Mouse (Mus musculus): ENCODE data around the gene Ank3. TPM values are rescaled to one million over a fixed set of nuclear protein-coding genes. Genes with fewer than 3 reads are reported as not detected.
A peak's percentile ranks its signal among the peaks of the same experiment; 100 is the strongest.
"Not testable (repeated sequence)": the region's sequence is repeated elsewhere in the genome, so short reads cannot be mapped to it uniquely, and the experiment has no call there.

Gene Ank3
- total RNA-seq (2021), result 10 to 100 TPM; 77.7 to 83.4 TPM

DNA sequence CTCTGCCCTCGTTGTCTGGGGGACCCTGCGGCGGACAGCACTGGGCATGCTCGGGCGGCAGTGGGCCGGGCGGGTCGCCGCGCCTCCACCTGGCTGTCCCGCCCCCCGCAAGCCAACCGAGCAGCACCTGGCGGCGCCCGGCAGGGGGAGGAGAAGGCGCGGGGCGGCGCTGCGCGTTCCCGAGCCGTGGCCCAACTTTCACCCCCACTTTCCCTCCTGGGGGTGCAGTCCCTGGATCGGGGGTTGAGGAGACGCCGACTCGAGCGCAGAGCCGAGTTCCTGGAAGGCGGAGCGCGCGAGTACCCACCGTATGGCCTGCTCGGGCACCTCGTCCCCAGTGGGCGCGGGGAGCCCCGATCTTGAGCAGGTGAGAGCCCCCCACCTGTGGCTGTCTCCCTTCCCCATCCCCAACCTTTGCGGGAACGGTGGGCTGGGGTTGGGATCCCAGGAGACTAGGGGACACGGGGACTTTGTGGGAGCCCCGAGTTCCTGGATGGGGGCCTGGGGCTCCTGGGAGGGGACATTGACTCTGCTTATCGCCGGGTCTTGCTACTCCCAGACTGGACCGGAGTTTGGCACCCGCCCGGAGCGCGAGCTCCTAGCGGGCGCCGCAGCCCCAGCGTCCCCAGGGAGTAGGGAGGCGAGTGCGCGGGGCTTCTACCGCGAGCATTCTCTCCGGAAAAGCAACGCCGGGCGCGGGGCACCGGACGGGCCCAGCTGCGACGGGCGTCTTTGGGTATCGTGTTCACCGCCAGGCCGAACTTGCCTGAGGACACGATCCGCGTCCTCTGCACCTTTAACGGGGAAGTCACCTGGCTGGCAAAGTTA lies at the start of gene Ank3:
Gene Ank3 (plus strand): TSS at position 11 of the 828 bp plus-strand sequence.
- DNase-seq, result peak; percentile 13 to 20
- intact Hi-C loops (cut with DNase I), result no loop called here

DNA sequence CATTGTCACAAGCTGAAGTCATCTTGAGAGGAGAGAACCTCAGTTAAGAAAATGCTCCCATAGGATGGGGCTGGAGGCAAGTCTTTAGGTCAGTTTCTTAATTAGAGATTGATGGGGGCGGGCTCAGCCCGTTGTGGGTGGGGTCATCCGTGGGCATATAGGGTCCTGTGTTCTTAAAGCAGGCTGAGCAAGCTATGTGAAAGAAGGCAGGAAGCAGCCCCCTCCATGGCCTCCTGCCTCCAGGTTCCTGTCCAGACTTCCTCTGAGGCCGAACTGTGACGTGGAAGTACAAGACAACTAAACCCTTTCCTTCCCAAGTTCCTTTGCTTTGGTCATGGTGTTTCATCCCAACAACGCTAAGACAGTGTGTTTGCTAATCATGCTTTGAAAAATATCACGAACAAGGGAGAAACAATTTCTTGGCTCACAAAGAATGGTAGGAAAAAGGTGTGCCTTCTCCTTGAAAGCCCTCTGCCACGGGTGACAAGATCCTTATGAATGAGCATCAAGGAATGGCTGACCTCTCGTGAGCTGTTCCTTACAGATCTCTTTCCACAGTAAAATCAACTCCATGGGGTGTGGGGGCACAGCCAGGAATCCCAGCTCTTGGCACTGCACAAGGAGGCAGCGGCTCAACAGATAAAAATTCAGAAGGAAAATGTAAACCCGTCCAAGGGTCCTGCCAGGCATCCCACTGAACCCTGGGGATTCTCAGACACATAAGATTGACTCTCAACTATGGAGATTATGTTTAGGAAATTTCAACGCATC lies 47.3 kb upstream of the Ank3 start:
- no peak for DNase-seq
- intact Hi-C loops (cut with DNase I), result no loop called here

DNA sequence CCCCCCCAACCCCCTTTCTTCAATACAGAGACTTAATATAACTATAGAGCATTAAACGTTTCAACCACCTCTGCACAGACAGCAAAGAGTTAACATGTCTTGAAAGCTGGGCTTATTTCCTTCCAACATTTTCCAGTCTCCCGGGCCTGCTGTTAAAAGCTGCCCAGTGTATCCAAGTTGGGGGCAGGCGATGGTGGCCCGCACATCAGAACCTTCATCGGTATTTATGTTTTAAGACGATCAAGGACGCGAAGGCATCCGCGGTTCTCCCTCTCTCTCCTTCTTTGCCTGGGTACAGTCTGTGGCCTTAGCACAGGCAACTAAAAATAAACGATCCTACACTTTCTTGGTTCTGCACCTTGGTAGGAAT lies 46.7 kb upstream of the Ank3 start:
- DNase-seq, result no peak

DNA sequence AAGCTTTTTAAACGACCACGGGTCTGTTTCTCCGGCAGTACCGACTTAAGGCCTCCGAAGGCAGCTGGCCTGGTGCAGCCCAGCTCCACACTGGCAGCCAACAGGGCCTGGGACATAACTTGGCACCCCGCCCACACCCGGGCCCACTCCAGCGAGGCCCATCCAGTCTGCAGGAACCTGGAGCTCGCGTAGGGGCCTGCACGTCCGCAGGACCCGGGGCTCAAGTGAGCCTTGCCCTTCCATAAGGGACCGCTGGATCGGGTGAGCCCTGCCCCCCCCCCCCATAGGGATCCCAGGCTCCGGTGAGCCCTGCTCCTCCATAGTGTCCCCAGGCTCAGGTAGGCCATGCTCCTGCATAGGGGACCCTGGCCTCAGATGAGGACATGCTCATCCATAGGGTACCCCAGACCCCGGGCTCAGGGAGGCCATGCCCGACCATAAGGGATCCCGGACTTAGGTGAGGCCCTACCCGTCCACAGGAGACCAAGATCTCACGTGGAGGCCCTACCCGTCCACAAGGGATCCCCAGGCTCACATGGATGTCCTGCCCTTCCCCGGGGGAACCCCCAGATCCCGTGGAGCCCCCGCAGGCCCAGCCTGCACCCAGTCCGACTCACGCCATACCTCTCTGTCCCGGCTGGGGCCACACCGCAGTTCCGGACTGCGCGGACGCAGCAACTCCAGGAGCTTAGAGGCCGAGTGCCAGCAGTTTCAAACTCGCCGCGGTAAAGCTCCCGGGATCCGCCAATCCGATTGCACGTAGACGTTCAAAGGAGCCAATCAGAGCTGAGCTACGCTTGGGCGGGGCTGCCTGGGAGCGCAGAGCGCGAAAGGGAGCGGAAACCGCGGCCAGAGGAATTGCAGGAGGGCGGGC lies 46.1 kb upstream of the Ank3 start, which contains the start of gene Cdk1:
Gene Cdk1 (minus strand): TSS at position 727 of the 874 bp plus-strand sequence.
- DNase-seq, result peak; percentile 96 to 98
- intact Hi-C loops (cut with DNase I), result no loop called here

More for the DNA sequence above, 46.7 kb upstream of the Ank3 start:
- intact Hi-C loops (cut with DNase I), result no loop called here

DNA sequence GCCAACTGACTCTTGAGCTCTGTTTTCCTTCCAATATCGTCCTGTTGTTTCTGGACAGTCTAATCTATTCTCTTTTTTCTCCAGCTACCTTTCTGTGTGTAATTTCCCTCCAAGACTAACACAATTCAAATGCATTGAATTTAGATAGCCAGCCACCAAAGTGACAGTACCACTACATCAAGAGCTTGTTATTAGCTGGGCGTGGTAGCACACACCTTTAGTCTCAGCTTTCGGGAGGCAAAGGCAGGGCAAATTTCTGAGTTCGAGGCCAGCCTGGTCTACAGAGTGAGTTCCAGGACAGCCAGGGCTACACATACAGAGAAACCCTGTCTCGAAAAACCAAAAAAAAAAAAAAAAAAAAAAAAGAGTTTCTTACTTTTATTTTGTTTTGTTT lies 45.5 kb upstream of the Ank3 start:
- DNase-seq; intact Hi-C loops (cut with DNase I): not testable (repeated sequence)

DNA sequence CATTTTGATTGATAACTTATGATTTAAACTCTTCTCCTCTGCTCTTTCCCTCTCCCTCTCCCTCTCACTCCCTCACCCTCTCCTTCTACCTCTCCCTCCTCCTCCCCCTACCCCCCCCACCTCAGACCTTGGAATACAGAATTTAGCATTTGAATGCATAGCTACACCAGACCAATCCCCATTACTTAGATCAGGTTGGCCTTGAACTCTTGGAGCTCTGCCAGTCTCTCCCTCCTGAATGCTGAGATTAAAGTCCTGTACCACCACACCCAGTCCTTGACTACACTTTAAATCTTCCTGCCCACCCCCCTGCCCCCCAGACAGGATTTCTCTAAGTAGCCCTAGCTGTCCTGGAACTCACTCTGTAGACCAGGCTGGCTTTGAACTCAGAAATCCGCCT lies 38.9 kb upstream of the Ank3 start:
- DNase-seq, result no peak
- intact Hi-C loops (cut with DNase I), result no loop called here

DNA sequence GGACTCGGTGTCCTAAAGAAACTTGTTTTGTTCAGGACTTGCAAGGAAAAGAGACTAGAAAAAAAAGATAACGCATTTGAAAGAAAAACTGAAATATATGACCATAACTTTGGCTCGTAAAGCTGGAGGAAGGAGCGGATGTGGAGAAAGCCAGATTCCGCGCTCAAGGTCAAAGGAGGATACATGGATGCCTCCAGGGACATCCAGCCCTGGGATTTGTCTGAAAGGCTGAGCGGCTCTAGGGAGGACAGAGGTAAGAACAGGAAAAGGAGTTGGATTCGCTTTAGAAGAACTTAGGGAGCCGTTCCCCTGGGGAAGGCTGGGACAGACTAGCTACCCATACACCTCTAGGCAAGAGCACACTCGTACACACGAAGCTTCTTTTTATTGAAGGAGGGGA lies 32.4 kb upstream of the Ank3 start:
- DNase-seq, result no peak
- intact Hi-C loops (cut with DNase I), result loop anchor here (5.0 kb wide), 1 partner anchor 286 kb away; no protein-coding TSS in a partner anchor

DNA sequence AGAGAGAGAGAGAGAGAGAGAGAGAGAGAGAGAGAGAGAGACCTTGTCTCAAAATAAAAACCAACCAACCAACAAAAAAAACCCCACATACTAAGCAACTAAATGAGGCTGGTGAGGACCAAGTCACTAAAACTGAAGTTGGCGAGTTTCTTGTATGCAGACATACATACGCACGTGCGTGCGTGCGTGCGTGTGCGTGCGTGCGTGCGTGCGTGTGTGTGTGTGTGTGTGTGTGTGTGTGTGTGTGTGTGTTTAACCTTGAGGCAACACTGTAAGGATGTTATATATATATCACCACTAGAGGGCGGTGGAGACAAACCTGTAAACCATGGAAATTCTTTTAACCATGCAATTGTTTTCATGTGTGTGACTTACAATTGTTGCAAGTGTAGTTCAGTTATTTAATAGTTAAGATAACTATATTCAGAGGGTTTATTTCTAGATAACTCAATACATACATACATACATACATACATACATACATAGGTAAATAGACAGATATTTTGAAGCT lies 31.6 kb upstream of the Ank3 start:
- no peak for DNase-seq
- intact Hi-C loops (cut with DNase I), result loop anchor here (5.0 kb wide), 1 partner anchor 285 kb away; no protein-coding TSS in a partner anchor

DNA sequence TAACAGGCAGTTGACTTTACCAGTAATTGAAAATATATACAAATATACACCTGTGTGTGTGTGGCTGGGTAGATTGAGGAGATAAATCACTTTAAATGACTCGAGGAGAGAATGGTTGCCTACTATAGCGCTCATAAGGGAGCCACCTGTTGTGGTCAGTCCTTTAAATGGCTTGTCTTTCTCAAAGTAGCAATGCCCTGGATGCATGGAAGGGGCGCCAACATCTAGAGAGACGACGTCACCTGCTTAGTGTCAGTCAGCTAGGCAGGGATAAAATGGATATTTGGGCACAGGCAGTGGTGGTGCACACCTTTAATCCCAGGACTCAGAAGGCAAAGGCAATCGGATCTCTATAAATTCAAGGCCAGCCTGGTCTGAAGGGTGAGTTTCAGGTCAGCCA lies 29.3 kb upstream of the Ank3 start:
- intact Hi-C loops (cut with DNase I), result loop anchor here (5.0 kb wide), 1 partner anchor 283 kb away; no protein-coding TSS in a partner anchor
- no peak for DNase-seq

DNA sequence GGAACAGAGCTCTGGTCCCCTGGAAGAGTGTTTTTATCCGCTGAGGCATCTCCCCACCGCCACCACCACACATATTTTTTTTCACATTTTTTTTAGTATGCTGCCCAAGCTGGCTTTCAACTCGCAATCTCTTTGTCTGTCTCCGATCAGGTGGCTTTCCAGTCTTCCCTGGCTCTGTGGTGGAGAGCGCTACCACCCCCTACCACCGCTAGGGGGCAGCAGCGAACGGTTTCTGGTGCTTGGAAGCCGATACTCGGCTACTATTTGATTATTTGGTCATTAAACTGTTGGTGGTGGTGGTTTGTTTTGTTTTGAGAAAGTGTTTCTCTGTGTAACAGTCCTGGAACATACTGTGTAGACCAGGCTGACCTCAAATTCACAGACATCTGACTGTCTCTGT lies 27.1 kb upstream of the Ank3 start:
- intact Hi-C loops (cut with DNase I), result no loop called here
- peak in 1 of 2 experiments; percentile 40 for DNase-seq

DNA sequence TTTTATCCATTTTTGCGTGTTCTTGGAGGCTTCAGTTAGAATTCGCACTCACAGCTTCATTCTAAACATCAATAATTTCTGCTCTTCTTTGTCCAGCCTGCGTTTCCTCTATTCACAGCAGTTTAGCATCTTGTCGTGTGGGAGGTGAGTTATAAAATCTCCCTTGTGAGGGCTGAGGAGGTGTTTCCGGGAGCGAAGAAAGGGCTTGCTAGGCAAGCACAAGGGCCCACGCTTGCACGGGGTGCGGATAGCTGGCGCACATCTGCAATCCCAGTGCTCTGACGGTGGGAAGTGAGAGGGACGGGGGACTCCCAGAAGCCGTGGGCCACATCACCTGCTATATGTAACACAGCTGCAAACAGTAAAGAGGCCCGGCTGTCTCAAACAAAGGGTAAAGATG lies 26.5 kb upstream of the Ank3 start:
- intact Hi-C loops (cut with DNase I), result no loop called here

DNA sequence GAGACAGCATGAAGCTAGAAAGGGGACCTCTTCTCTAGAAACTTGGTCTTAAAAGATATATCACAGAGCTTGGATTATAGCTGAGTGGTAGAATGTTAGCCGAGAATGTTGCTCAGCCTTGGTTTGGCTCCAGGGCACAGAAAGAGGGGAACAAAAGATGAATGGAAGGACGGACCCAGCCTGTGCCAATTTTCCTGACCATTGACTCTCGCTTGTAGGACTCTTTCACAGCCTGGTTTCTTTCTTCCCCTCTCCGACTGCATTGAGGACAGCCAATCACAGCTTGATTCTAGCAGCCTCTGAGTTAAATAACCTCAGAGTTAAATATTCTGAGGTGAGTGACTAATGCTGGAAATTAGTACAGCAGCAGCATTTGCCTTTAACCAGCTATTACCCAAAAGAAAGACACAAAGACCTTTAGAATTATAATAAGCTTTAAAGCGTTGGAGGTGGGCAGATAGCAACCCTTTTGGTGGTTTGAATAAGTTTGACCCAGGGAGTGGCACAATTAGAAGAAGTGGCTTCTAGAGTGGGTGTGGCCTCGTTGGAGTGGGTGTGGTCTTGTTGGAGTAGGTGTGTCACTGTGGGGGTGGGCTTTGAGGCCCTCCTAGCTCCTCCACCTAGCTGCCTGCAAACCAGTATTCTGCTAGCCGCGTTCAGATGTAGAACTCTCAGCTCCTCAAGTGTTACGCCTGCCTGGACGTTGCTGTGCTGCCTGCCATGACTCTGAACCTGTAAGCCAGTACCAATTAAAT lies 24.6 kb upstream of the Ank3 start:
- intact Hi-C loops (cut with DNase I), result no loop called here
- DNase-seq, result no peak

More for the DNA sequence above, 26.5 kb upstream of the Ank3 start:
- DNase-seq, result no peak

DNA sequence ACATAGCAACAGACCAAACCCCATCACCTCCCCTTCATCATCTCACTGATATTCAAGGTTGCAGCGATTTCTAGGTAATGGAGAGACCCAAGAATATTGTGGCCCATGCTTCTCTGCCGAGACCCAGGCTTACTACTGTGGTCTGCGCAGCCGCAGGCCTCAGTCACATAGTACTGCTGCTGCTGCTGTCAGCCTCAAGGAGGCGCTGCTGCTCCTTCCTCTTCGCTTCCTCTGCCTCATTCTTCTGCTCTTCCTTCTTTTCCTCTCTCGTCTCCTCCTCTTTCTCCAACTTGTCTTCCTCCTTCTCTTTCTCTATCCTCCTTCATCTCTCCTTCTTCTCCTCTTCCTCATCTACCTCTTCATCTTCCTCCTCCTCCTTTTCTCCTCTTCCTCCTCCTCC lies 23.4 kb upstream of the Ank3 start:
- DNase-seq, result no peak
- intact Hi-C loops (cut with DNase I), result no loop called here

DNA sequence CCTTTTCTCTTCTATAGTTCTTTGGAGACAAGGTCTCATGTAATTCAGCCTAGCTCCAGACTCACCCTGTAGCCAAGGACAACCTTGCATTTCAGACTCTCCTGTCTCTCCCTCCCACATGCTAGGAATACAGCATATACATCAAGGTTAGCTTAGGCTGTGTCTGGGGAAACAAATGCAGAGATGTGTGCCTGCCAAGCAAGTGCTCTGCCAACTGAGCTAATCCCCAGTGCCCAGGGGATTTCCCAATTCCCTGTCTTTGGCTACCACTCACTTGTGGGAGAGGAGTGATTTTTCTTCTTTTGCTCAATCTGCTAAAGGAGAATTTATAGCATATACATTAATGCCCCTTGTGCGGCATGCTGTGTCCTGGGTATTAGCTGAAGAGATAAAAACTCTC lies 15.4 kb upstream of the Ank3 start:
- no peak for DNase-seq
- intact Hi-C loops (cut with DNase I), result no loop called here

DNA sequence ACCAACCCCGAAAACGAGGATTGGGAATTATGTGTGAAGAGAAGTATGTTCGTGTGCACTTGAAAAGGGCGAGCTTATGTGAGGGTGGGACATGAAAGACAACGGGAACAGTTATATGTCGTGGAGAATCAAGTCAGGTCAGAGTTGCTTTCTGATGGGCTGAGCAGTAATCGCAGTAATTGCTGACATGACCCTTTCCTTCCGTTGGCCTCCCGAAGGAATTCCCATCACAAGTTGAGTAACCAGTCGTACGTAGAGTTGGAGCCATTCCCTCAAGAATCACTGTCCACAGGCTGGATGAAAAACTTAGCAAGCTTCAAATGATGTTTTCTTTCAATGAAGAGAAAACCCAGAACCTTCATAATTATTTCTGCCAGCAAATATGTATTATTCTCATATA lies 13.9 kb upstream of the Ank3 start:
- DNase-seq, result no peak
- intact Hi-C loops (cut with DNase I), result no loop called here

DNA sequence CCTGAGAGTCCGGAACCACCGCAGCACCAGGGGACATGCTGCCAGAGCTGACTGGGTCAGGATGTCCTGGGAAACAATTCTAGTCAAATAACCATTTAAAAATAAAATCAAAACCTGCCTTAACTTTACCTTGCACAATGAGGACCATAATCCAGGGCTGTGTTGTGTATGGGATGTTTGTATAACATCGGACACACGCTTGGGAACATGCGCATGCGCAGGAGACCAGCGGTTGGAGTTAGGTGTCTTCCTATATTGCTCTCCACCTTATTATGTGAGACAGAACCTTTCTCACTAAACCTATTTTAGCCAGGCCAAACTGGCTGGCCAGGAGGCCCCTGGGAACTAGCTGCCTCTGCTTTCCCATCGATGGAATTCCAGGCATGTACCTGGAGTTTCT lies 13.4 kb upstream of the Ank3 start:
- intact Hi-C loops (cut with DNase I), result no loop called here

DNA sequence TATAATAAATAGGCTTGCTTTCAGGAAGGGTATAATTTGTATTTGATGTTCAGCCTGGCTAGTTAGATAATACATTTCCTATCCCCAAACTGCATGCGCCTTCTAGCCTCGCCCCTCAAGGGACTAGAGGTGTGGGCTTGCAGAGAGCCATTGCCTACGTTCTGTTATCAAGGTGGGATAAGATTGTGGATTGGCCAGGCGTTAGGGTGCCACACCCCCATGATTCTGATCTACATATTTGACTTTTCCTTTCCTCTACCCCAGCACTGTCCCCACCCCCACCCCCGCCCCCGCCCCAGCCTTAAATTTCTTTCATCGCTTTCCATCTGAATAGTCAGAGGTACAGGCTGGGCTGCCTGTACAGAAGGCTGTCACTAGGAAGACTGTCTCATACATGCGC lies 11.8 kb upstream of the Ank3 start:
- no peak for DNase-seq
- intact Hi-C loops (cut with DNase I), result no loop called here

More for the DNA sequence above, 13.4 kb upstream of the Ank3 start:
- DNase-seq, result no peak

DNA sequence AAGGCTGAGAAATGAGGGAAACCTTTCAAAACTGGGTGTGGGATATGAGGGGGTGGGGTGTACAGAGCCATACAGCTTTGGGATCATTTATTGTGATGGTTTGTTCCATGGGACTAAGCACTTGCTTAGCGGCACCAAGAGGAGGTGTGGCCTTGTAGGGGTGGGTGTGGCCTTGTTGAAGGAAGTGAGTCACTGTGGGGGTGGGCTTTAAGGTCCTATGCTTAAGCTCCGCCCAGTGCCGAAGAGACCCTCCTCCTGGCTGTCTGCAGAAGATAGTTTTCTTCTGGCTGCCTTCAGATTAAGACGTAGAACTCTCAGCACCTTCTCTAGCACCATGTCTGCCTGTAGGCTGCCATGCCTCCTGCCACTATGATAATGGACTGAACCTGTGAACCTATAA lies 9.1 kb upstream of the Ank3 start:
- no peak for DNase-seq
- intact Hi-C loops (cut with DNase I), result no loop called here

DNA sequence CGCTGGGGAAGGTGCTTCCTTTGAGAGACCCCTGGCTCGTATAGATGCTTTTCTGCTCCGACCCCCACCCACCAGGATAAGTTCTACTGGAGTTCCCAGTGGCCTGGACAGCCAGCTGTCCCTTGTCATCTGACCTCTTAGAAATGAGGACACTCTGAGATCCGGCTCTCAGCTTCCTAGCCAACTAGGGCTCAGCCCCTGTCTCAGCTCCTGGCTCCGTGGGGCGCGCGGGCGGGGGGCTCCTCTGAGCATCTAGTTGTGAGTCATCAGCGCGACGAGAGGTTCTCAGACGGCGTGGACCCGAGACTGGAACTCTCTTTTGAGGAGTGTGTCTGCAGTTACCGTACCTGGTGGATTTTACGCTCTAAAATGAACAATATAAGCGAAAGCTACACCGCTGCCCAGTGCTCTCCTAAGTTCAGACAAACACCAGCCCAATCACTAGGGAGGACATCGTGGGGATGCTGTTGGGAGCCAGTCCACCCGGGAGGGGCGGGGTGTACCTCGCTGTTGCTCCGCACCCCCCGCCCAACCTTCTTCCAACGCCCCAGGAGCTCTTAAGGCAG lies 293 bp upstream of the Ank3 start:
- intact Hi-C loops (cut with DNase I), result no loop called here
- peak in 1 of 2 experiments; percentile 8 for DNase-seq
